Mouse (Mus musculus) neural tube, embryonic 11.5 days (tissue): ENCODE results near the gene Scfd1. TPM values are rescaled to one million over a fixed set of nuclear protein-coding genes. Genes with fewer than 3 reads are reported as not detected.

ENCODE experiments used
- ATAC-seq: fragments of 200-750 bp; cut with Nextera tagmentation; 2 replicates; pipeline ENCODE4 v1.8.0; 2017; ENCODE audit warnings: moderate number of reproducible peaks, mild to moderate bottlenecking, moderate TSS enrichment, moderate library complexity; ENCODE audit not compliant: insufficient read depth, low FRiP score, low TSS enrichment
- DNase-seq: peaks from one replicate; pipeline ENCODE4 v3.0.0-alpha.2; 2015; ENCODE audit warnings: low spot score
- H3K27ac ChIP-seq: fragments of 300-500 bp; sonication (generic); 2 replicates; pipeline ENCODE4 v1.5.1; 2014; ENCODE audit warnings: low read depth, mild to moderate bottlenecking, low read length
- H3K27me3 ChIP-seq: fragments of 300-500 bp; sonication (generic); 2 replicates; pipeline ENCODE4 v1.6.1; 2014; ENCODE audit warnings: mild to moderate bottlenecking, low read length, mixed read lengths; ENCODE audit not compliant: control insufficient read depth, insufficient read depth
- H3K36me3 ChIP-seq: fragments of 300-500 bp; sonication (generic); 2 replicates; pipeline ENCODE4 v1.6.1; 2014; ENCODE audit warnings: mild to moderate bottlenecking, low read length, moderate library complexity, mixed read lengths; ENCODE audit not compliant: control insufficient read depth, insufficient read depth
- H3K4me1 ChIP-seq: fragments of 300-500 bp; sonication (generic); 2 replicates; pipeline ENCODE4 v1.6.1; 2014; ENCODE audit warnings: low read length, mixed read lengths; ENCODE audit not compliant: control insufficient read depth, insufficient read depth
- H3K4me2 ChIP-seq: fragments of 300-500 bp; sonication (generic); 2 replicates; pipeline ENCODE4 v1.6.1; 2014; ENCODE audit warnings: low read depth, mild to moderate bottlenecking, moderate library complexity
- H3K4me3 ChIP-seq: fragments of 300-500 bp; sonication (generic); 2 replicates; pipeline ENCODE4 v1.5.1; 2014; ENCODE audit warnings: low read depth, low read length
- H3K9ac ChIP-seq: fragments of 300-500 bp; sonication (generic); 2 replicates; pipeline ENCODE4 v1.6.1; 2014; ENCODE audit warnings: mild to moderate bottlenecking, low read length
- H3K9me3 ChIP-seq: fragments of 300-500 bp; sonication (generic); 2 replicates; pipeline ENCODE4 v1.6.1; 2016; ENCODE audit warnings: low read length; ENCODE audit not compliant: control insufficient read depth
- WGBS: fragments of 180-500 bp; shearing (Covaris S2); extraction: QIAGEN DNeasy Blood & Tissue Kit; methylation state at CpG from one replicate; pipeline ENCODE4 v1.1.7; 2014; 5-methylcytosine and 5-hydroxymethylcytosine counted together
- polyA plus RNA-seq: library from polyadenylated mRNA; unstranded; fragments of >200 nt; fragmentation: Nextera tagmentation; extraction: Ambion mirVana; gene quantifications from 2 replicates; pipeline ENCODE4 v1.2.1, GENCODE M21; 2014

Scfd1 gene
- polyA plus RNA-seq, 1 experiment from 2014 or later: 78.5 TPM

DNA sequence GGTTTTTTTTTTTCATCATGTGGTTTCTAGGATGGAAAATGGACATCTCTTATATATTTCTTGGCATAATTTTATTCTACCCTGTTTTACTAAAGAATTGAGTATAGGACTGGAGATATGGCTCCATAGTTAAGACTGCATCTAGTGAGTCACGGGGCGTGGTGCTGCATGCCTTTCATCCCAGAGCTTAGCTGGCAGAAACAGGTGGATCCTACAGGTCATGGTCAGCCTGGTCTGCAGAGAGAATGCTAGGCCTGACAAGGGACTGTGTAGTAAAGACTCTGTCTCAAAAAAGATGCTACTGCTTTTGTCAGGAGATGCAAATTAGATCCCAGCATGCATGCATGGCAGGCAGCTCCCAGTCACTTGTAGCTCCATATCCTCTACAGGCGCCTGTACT is 8.8 kb upstream of the Scfd1 start:
- H3K36me3 ChIP-seq: peaks cover 13% of the 10 kb centered on the region
- no peak overlapping the region for H3K9ac ChIP-seq
- ATAC-seq (no peak), DNase-seq (no peak)
- no peaks in the 10 kb centered on the region for H3K9me3 ChIP-seq
- H3K4me3 ChIP-seq: no peak overlapping the region
- 98% methylated on average over 3 of the region's 3 CpGs for WGBS
- no peak overlapping the region for H3K27ac ChIP-seq
- no peaks in the 10 kb centered on the region for H3K27me3 ChIP-seq
- H3K4me1 ChIP-seq: no peaks in the 10 kb centered on the region
- no peak overlapping the region for H3K4me2 ChIP-seq

- WGBS: 22% methylated on average over 6 of the region's 6 CpGs
- peak overlapping the region; percentile 81 for H3K9ac ChIP-seq
- DNase-seq: no peak
- peak overlapping the region; percentile 70 for H3K4me3 ChIP-seq
- no peaks in the 10 kb centered on the region for H3K36me3 ChIP-seq
- no peaks in the 10 kb centered on the region for H3K27me3 ChIP-seq
- H3K4me1 ChIP-seq: no peaks in the 10 kb centered on the region
- no peak for ATAC-seq
- no peaks in the 10 kb centered on the region for H3K9me3 ChIP-seq
- H3K27ac ChIP-seq: peak overlapping the region; percentile 51; the same call in 1 of the 2 replicates
- peak overlapping the region; percentile 58 for H3K4me2 ChIP-seq
Measured at GRCm38 (mm10) chr12:51377888-51378190, 529 bp downstream of the Scfd1 start.

GRCm38 (mm10) chr12:51399871-51400270 is 22.6 kb downstream of the Scfd1 start:
- H3K36me3 ChIP-seq: peaks cover 4% of the 10 kb centered on the region
- no peak overlapping the region for H3K9ac ChIP-seq
- ATAC-seq (no peak), DNase-seq (no peak)
- H3K4me1 ChIP-seq: no peaks in the 10 kb centered on the region
- no peak overlapping the region for H3K27ac ChIP-seq
- H3K27me3 ChIP-seq: no peaks in the 10 kb centered on the region
- H3K4me3 ChIP-seq: no peak overlapping the region
- no peak overlapping the region for H3K4me2 ChIP-seq
- 94% methylated on average over 6 of the region's 6 CpGs for WGBS
- no peaks in the 10 kb centered on the region for H3K9me3 ChIP-seq

DNA sequence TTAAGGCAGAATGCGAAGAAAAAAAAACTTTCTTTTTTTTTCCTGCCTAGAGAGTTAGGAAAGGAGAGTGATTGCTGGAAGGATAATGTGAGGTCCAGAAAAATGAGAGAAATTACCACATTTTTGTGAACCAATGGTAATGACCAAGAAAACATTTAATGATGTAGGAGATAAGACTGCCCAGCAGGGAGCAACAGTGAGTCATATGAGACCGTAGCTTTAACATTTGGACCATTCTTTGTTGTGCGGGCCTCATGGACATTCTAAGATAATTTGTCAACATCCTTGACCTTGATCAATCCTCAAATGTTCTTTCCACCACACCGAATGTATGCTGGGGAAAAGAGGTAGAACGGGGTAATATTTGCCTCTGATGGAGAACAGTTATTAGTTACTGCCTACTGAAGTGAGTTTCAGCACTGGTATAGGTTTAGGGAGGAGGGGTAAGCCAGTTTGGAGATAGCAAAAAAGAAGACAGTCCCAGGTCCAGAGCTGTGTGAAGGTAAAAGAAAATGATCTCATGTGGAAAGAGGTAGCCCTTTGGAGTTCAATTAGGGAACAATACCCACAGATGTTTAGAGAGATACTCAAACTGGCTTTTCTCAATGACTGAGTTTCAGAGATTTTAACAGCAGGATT is 24.9 kb downstream of the Scfd1 start:
- no peaks in the 10 kb centered on the region for H3K4me1 ChIP-seq
- no peak overlapping the region for H3K9ac ChIP-seq
- no peak overlapping the region for H3K4me3 ChIP-seq
- 78% methylated on average over 5 of the region's 5 CpGs for WGBS
- H3K9me3 ChIP-seq: no peaks in the 10 kb centered on the region
- no peak for ATAC-seq
- peaks cover 2% of the 10 kb centered on the region; the same call in 1 of the 2 replicates for H3K36me3 ChIP-seq
- DNase-seq: peak; percentile 35
- H3K27ac ChIP-seq: no peak overlapping the region
- no peaks in the 10 kb centered on the region for H3K27me3 ChIP-seq
- no peak overlapping the region for H3K4me2 ChIP-seq

DNA sequence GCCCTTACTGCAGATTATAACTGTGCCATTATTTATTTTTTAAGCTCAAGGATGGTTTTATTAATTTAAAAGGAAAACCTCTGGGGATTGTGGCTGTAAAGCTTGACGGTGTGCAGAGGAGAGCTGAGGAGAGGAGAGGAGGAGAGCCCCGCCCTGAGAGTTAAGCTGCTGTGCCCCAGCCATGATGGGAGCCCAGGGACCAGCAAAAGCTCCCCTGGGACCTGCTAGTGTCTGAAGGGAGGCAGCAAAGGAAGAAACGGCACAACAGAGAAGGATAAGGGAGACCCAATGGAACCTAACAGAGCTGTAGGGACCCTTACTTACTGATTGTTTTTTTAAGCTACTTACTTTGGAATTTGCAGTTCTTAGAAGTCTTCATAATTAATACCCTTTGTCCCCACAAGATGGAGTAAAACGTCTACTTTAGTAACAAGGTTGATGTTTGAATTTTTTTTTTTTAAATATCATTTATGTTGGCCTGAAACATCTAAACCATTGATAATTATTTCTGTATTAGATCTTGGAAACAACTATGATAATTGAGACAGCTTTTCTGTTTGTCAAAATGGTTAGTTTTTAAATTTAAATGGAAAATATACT is 26.8 kb downstream of the Scfd1 start:
- Histone ChIP-seq H3K9ac (no peak overlapping the region), H3K4me3 (no peak overlapping the region), H3K9me3 (no peaks in the 10 kb centered on the region), H3K4me2 (no peak overlapping the region), H3K27me3 (no peaks in the 10 kb centered on the region), H3K36me3 (no peaks in the 10 kb centered on the region), H3K4me1 (no peaks in the 10 kb centered on the region), H3K27ac (no peak overlapping the region)
- DNase-seq (no peak), ATAC-seq (no peak)
- WGBS: 70% methylated on average over 4 of the region's 4 CpGs

GRCm38 (mm10) chr12:51411362-51411761 is 34.1 kb downstream of the Scfd1 start:
- H3K9me3 ChIP-seq: no peaks in the 10 kb centered on the region
- no peak for DNase-seq
- no peak overlapping the region for H3K9ac ChIP-seq
- no peak overlapping the region for H3K4me3 ChIP-seq
- H3K4me1 ChIP-seq: no peaks in the 10 kb centered on the region
- peaks cover 4% of the 10 kb centered on the region; the same call in 1 of the 2 replicates for H3K36me3 ChIP-seq
- H3K27me3 ChIP-seq: no peaks in the 10 kb centered on the region
- no peak overlapping the region for H3K27ac ChIP-seq
- H3K4me2 ChIP-seq: no peak overlapping the region
- no peak for ATAC-seq
- WGBS: 87% methylated on average over 4 of the region's 4 CpGs

DNA sequence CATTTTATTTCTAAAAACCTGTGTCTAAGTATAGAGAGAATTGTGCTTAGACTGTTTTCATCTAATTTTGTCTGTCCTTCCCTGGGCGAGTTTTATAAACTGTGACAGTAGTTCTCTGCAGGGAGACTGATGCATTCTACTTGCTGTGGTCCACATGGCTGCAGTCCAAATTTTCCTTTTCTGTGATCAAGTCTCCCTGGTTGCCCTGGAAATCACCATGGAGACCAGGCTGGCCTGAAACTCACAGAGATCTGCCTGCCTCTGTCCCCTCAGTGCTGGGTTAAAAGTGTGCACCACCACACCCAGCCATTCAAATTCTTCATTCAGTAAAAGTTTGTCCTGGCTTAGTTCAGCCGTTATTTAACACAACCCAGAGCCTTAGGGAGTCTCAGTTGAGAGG is 60.2 kb downstream of the Scfd1 start:
- Histone ChIP-seq H3K4me1 (no peaks in the 10 kb centered on the region), H3K27ac (no peak overlapping the region), H3K4me3 (no peak overlapping the region), H3K9me3 (no peaks in the 10 kb centered on the region), H3K9ac (no peak overlapping the region), H3K4me2 (no peak overlapping the region), H3K27me3 (no peaks in the 10 kb centered on the region), H3K36me3 (no peaks in the 10 kb centered on the region; the same call in 1 of the 2 replicates)
- ATAC-seq (no peak), DNase-seq (no peak)
- 86% methylated on average over 2 of the region's 2 CpGs for WGBS

GRCm38 (mm10) chr12:51438311-51438710 is 61.0 kb downstream of the Scfd1 start:
- no peaks in the 10 kb centered on the region for H3K9me3 ChIP-seq
- H3K4me2 ChIP-seq: no peak overlapping the region
- ATAC-seq (no peak), DNase-seq (no peak)
- H3K4me3 ChIP-seq: no peak overlapping the region
- 91% methylated on average over 2 of the region's 2 CpGs for WGBS
- H3K9ac ChIP-seq: no peak overlapping the region
- H3K27me3 ChIP-seq: no peaks in the 10 kb centered on the region
- no peaks in the 10 kb centered on the region; the same call in 1 of the 2 replicates for H3K36me3 ChIP-seq
- H3K4me1 ChIP-seq: no peaks in the 10 kb centered on the region
- no peak overlapping the region for H3K27ac ChIP-seq

GRCm38 (mm10) chr12:51449303-51449702 is 72.0 kb downstream of the Scfd1 start:
- Histone ChIP-seq H3K4me3 (no peak overlapping the region), H3K36me3 (no peaks in the 10 kb centered on the region; the same call in 1 of the 2 replicates), H3K9ac (no peak overlapping the region), H3K4me1 (no peaks in the 10 kb centered on the region), H3K9me3 (no peaks in the 10 kb centered on the region), H3K4me2 (no peak overlapping the region), H3K27me3 (no peaks in the 10 kb centered on the region), H3K27ac (no peak overlapping the region)
- ATAC-seq: no peak
- 92% methylated on average over 2 of the region's 2 CpGs for WGBS
- DNase-seq: no peak
